7 mouse cellular contexts compared by ENCODE assay signal in the genomic region with DNA sequence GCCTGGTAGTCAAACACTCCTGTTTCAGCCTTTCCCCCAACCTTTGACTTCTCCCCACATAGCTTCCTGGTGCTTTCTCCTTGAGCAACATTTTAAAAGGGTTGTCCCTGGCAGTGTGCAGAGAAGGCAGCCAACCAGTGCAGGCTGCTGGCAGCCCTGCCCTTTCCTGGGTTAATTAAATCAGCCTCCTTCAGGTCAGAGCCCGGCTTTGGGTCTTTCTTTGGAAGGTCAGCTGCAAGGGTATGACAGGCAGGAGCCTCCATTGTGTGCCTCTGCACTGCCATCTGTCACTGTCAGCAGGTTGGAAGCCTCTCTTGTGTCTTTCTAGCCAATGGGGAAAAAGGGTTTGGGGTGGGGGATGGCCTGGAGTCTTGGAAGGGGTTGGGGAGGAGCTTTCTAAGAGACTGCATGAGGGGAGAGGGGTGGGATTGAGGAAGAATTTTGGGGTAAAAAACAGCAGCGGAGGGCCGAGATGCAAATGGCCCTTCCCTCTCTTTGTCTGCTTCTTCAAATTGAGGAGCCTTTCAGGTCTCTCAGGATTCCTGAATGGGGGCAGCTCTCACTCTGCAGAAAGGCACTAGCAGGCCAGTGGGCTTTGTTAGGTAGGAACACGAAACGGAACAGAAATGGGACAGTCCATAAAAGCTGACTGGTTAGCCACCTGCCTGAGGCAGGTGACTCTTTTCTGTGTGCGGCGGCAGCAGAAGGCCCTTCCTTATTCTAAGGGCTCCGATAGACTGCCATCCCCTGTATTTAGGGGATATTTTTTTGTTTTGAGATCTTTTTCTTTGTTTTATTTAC. TPM values are rescaled to one million over a fixed set of nuclear protein-coding genes. Genes with fewer than 3 reads are reported as not detected.
DNase-seq lines count a peak whose midpoint lies in the region; ATAC-seq and TF ChIP-seq lines count a peak whose summit lies in the region.

No protein-coding gene starts in this region.

- peak; percentile 86 for ATAC-seq in hindbrain, embryonic 13.5 days (ENCODE audit: low FRiP score)
- peak; percentile 28; the same call in 1 of the 2 replicates for ATAC-seq in liver, embryonic 14.5 days (ENCODE audit: insufficient read depth)
- peak; percentile 68 for ATAC-seq in neural tube, embryonic 12.5 days (ENCODE audit: low FRiP score, low read depth)

- H3K27me3 ChIP-seq in hindbrain, embryonic 13.5 days: no peaks in the 10 kb centered on the region
- no peaks in the 10 kb centered on the region; the same call in 1 of the 2 replicates for H3K27me3 ChIP-seq in liver, embryonic 14.5 days (ENCODE audit: control insufficient read depth, insufficient read depth, low read length)
- H3K27me3 ChIP-seq in neural tube, embryonic 12.5 days (replicated peaks): no peaks in the 10 kb centered on the region

- TF ChIP-seq EP300 in liver, embryonic 14.5 days (IDR thresholded peaks at IDR 0.05; ENCODE audit: low read depth): no peak

- intact Hi-C loops in left cerebral cortex, adult 2 months (cut with DNase I): no loop called here

- H3K4me3 ChIP-seq in hindbrain, embryonic 13.5 days: peak overlapping the region; percentile 23
- H3K4me3 ChIP-seq in liver, embryonic 14.5 days (ENCODE audit: insufficient read depth in 1 of 2, low read depth in 2 of 2, low read length in 2 of 2): no peak overlapping the region
- no peak overlapping the region for H3K4me3 ChIP-seq in neural tube, embryonic 12.5 days
- no peak overlapping the region for H3K4me3 ChIP-seq in left cerebral cortex, adult 2 months

- H3K27ac ChIP-seq in hindbrain, embryonic 13.5 days: peak overlapping the region; percentile 98
- H3K27ac ChIP-seq in liver, embryonic 14.5 days: no peak overlapping the region
- peak overlapping the region; percentile 84 for H3K27ac ChIP-seq in neural tube, embryonic 12.5 days
- H3K27ac ChIP-seq in left cerebral cortex, adult 2 months: no peak overlapping the region

- no peaks in the 10 kb centered on the region for H3K9me3 ChIP-seq in hindbrain, embryonic 13.5 days
- H3K9me3 ChIP-seq in liver, embryonic 14.5 days (ENCODE audit: control insufficient read depth, low read length): no peaks in the 10 kb centered on the region
- no peaks in the 10 kb centered on the region for H3K9me3 ChIP-seq in neural tube, embryonic 12.5 days

- peak overlapping the region; percentile 53 for H3K4me2 ChIP-seq in hindbrain, embryonic 13.5 days
- H3K4me2 ChIP-seq in liver, embryonic 14.5 days (ENCODE audit: low read depth): no peak overlapping the region; the same call in 1 of the 2 replicates
- peak overlapping the region; percentile 53 for H3K4me2 ChIP-seq in neural tube, embryonic 12.5 days (replicated peaks)

- H3K9ac ChIP-seq in hindbrain, embryonic 13.5 days: peak overlapping the region; percentile 70
- no peak overlapping the region for H3K9ac ChIP-seq in liver, embryonic 14.5 days (replicated peaks)
- H3K9ac ChIP-seq in neural tube, embryonic 12.5 days: peak overlapping the region; percentile 44

- TF ChIP-seq CTCF in liver, embryonic 14.5 days (IDR thresholded peaks at IDR 0.05; ENCODE audit: low read depth): no peak
- TF ChIP-seq CTCF in left cerebral cortex, adult 2 months (IDR thresholded peaks at IDR 0.05): no peak

- H3K36me3 ChIP-seq in hindbrain, embryonic 13.5 days: no peaks in the 10 kb centered on the region
- H3K36me3 ChIP-seq in liver, embryonic 14.5 days (replicated peaks; ENCODE audit: control insufficient read depth, insufficient read depth, low read depth): no peaks in the 10 kb centered on the region
- no peaks in the 10 kb centered on the region for H3K36me3 ChIP-seq in neural tube, embryonic 12.5 days

- H3K4me1 ChIP-seq in hindbrain, embryonic 13.5 days (replicated peaks): peaks cover 92% of the 10 kb centered on the region
- peaks cover 0 to 4% of the 10 kb centered on the region in 2 experiments; a peak in 1 of 4 replicates for H3K4me1 ChIP-seq in liver, embryonic 14.5 days (replicated peaks; ENCODE audit: control insufficient read depth in 2 of 2, insufficient read depth in 2 of 2, low read length in 1 of 2)
- peaks cover 83% of the 10 kb centered on the region for H3K4me1 ChIP-seq in neural tube, embryonic 12.5 days

- WGBS in hindbrain, embryonic 13.5 days: 10% methylated on average over 8 of the region's 8 CpGs
- WGBS in liver, embryonic 14.5 days (ENCODE audit: insufficient replicate concordance): 39% methylated on average over 8 of the region's 8 CpGs
- WGBS in neural tube, embryonic 12.5 days: 8% methylated on average over 8 of the region's 8 CpGs

- DNase-seq in adipocyte (ENCODE audit: low spot score): peak; percentile 24
- peak; percentile 76 to 85 for DNase-seq in cerebellum, postnatal 10 days
- DNase-seq in liver, embryonic 14.5 days (ENCODE audit: low read depth in 3 of 3, low spot score in 3 of 3): no peak
- no peak for DNase-seq in urinary bladder, postnatal 25 days (ENCODE audit: low spot score)
- DNase-seq in left cerebral cortex, adult 2 months (ENCODE audit: extremely low spot score in 1 of 2, low spot score in 2 of 2): no peak

RNA-seq across cellular contexts. Expression of gene Cemip2, which starts 6.4 kb away (rescaled TPM):
- 49.1 and 54.1 TPM in 2 replicates for polyA plus RNA-seq in hindbrain, embryonic 13.5 days (2015; fragmentation: Nextera tagmentation; extraction: Ambion mirVana)
- polyA plus RNA-seq in liver, embryonic 14.5 days (2012; rRNA removed): 2.4 and 3.0 TPM in 2 replicates
- polyA plus RNA-seq in liver, embryonic 14.5 days (2014; fragmentation: Nextera tagmentation; extraction: Ambion mirVana): 6.0 and 6.7 TPM in 2 replicates
- 85.7 and 89.1 TPM in 2 replicates for polyA plus RNA-seq in neural tube, embryonic 12.5 days (2016; fragmentation: Nextera tagmentation; extraction: Ambion mirVana)
- total RNA-seq in left cerebral cortex, adult 2 months (2021): 10 to 100 TPM; 15.0 to 15.6 TPM

Comparison
In these comparisons a context has a peak if more than half of its experiments do, and no peak if none do; other contexts are left out.
1. DNase-seq: peak in adipocyte (single experiment) and cerebellum, postnatal 10 days (2 of 2); none in liver, embryonic 14.5 days (0 of 3), urinary bladder, postnatal 25 days (single experiment) and left cerebral cortex, adult 2 months (0 of 2).
2. ATAC-seq: peak in every context shown above with its lines; median percentile 86 in hindbrain, embryonic 13.5 days; 68 in neural tube, embryonic 12.5 days; 28 in liver, embryonic 14.5 days.
3. H3K27ac ChIP-seq: peak in hindbrain, embryonic 13.5 days (single experiment) and neural tube, embryonic 12.5 days (single experiment); none in liver, embryonic 14.5 days (single experiment) and left cerebral cortex, adult 2 months (single experiment).